Mouse (Mus musculus) spleen, postnatal 36 days (tissue): ENCODE data around the gene Osbpl3.
A peak's percentile ranks its signal among the peaks of the same experiment; 100 is the strongest.
"Not testable (repeated sequence)": the region's sequence is repeated elsewhere in the genome, so short reads cannot be mapped to it uniquely, and the experiment has no call there.

ENCODE experiments used
- DNase-seq, 2 experiments: peaks; one replicate each; pipeline ENCODE4 v3.0.0; 2022; ENCODE audit warnings: low spot score in 2 of 2, mixed read lengths in 1 of 2

Gene Osbpl3

GRCm38 (mm10) chr6:50453651-50454050 lies 2.4 kb downstream of the Osbpl3 start:
- no peak for DNase-seq

- DNase-seq, result no peak
Measured at GRCm38 (mm10) chr6:50452220-50452619, 3.8 kb downstream of the Osbpl3 start.

GRCm38 (mm10) chr6:50445616-50446015 lies 10.4 kb downstream of the Osbpl3 start:
- DNase-seq, result no peak

- no peak for DNase-seq
Measured at GRCm38 (mm10) chr6:50440966-50441862, 14.8 kb downstream of the Osbpl3 start.

GRCm38 (mm10) chr6:50440197-50440596 lies 15.8 kb downstream of the Osbpl3 start:
- DNase-seq, result no peak

GRCm38 (mm10) chr6:50438900-50439299 lies 17.1 kb downstream of the Osbpl3 start:
- DNase-seq, result not testable (repeated sequence)

- DNase-seq, result no peak
Measured at GRCm38 (mm10) chr6:50437815-50438214, 18.2 kb downstream of the Osbpl3 start.

- DNase-seq, result no peak
Measured at GRCm38 (mm10) chr6:50436661-50437060, 19.3 kb downstream of the Osbpl3 start.

GRCm38 (mm10) chr6:50432491-50432890 lies 23.5 kb downstream of the Osbpl3 start:
- DNase-seq, result no peak

- DNase-seq, result no peak
Measured at GRCm38 (mm10) chr6:50429299-50429698, 26.7 kb downstream of the Osbpl3 start.

- DNase-seq, result no peak
Measured at GRCm38 (mm10) chr6:50427051-50427732, 28.8 kb downstream of the Osbpl3 start.

- no peak for DNase-seq
Measured at GRCm38 (mm10) chr6:50426571-50426970, 29.4 kb downstream of the Osbpl3 start.

GRCm38 (mm10) chr6:50424271-50424670 lies 31.7 kb downstream of the Osbpl3 start:
- no peak for DNase-seq

GRCm38 (mm10) chr6:50420413-50420812 lies 35.6 kb downstream of the Osbpl3 start:
- DNase-seq, result no peak

GRCm38 (mm10) chr6:50419518-50420290 lies 36.3 kb downstream of the Osbpl3 start:
- DNase-seq, result no peak

- no peak for DNase-seq
Measured at GRCm38 (mm10) chr6:50418951-50419350, 37.0 kb downstream of the Osbpl3 start.

GRCm38 (mm10) chr6:50416854-50417253 lies 39.1 kb downstream of the Osbpl3 start:
- DNase-seq, result peak; percentile 30 to 34

- DNase-seq, result no peak
Measured at GRCm38 (mm10) chr6:50415431-50415830, 40.6 kb downstream of the Osbpl3 start.

GRCm38 (mm10) chr6:50414547-50414946 lies 41.5 kb downstream of the Osbpl3 start:
- no peak for DNase-seq

- DNase-seq, result no peak
Measured at GRCm38 (mm10) chr6:50413381-50413780, 42.6 kb downstream of the Osbpl3 start.

GRCm38 (mm10) chr6:50412174-50412573 lies 43.8 kb downstream of the Osbpl3 start:
- DNase-seq, result no peak

GRCm38 (mm10) chr6:50404698-50405097 lies 51.3 kb downstream of the Osbpl3 start:
- no peak for DNase-seq
